Mouse (Mus musculus) G1E (cell line): ENCODE measurements around the gene 1700001P01Rik.

ENCODE experiments used
- CTCF ChIP-seq: IDR thresholded peaks from 2 replicates; pipeline ENCODE4 v1.5.1; 2012; ENCODE audit warnings: low read depth, low read length, inconsistent platforms, mixed read lengths
- GATA1 ChIP-seq: IDR thresholded peaks from 2 replicates; pipeline ENCODE4 v1.6.1; 2012; ENCODE audit warnings: borderline replicate concordance, low read length, inconsistent platforms, mixed read lengths
- GATA2 ChIP-seq: IDR thresholded peaks from 2 replicates; pipeline ENCODE4 v1.6.1; 2012; ENCODE audit warnings: low read depth, low read length, inconsistent platforms, borderline replicate concordance
- POLR2AphosphoS5 ChIP-seq: IDR thresholded peaks from 2 replicates; pipeline ENCODE4 v1.6.1; 2012; ENCODE audit warnings: low read depth, low read length, inconsistent platforms; ENCODE audit not compliant: insufficient replicate concordance
- TAL1 ChIP-seq: conservative IDR thresholded peaks from 2 replicates; pipeline ENCODE4 v1.6.1; 2012; ENCODE audit warnings: low read depth, low read length, inconsistent platforms, mixed read lengths

GRCm38 (mm10) chr11:97745331-97745721, 30.4 kb downstream of the 1700001P01Rik start:
- TF ChIP-seq CTCF (no peak), TAL1 (no peak), GATA1 (no peak), GATA2 (no peak), POLR2AphosphoS5 (no peak)
